Mouse (Mus musculus): ENCODE measurements around the gene 5530401A14Rik. TPM values are rescaled to one million over a fixed set of nuclear protein-coding genes. Genes with fewer than 3 reads are reported as not detected.

5530401A14Rik gene
- polyA plus RNA-seq (2012; rRNA removed) = 0.08 TPM in 1 of 2 replicates, not detected in the other

DNA sequence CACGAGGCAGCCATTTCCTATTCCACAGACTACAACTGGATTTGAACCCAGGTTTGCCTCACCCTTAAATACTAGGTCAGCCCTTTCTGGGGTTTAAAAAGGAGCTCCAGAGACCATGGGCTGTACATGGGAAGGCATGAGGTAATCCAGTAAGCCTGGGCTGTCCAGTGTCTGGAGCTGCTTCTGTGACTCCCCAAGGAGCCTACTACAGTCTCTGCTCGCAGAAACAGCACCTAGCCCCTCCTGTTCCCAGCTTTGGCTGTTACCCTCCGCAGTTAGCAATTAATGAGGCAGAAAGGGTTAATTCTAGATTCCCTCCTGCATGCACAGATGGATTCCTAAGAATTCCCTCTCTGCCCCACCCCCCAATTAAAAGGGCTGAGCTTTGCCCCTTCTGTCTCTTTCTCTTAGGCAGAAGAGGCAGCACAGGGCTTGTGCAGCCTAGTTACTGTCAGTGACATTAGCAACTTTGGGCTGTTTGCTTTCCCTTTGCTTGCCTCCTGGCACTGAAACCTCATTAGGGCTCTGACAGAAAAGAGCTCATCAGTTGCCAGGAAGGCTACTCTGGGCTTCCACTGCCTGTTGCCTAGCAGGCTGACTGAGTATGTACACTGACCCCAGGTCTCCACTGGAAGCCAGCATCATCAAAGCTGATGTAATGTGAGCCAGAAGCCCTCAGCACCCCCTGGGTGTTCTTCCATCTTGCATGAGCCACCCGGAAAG lies at the start of gene 5530401A14Rik:
TSS of gene 5530401A14Rik (plus strand) at position 424 of the 723 bp plus-strand sequence.
- no peak for DNase-seq (ENCODE audit: low read depth)

- DNase-seq (ENCODE audit: low read depth) = no peak
Measured at GRCm38 (mm10) chr11:81814816-81815215, 45.7 kb upstream of the 5530401A14Rik start.

DNA sequence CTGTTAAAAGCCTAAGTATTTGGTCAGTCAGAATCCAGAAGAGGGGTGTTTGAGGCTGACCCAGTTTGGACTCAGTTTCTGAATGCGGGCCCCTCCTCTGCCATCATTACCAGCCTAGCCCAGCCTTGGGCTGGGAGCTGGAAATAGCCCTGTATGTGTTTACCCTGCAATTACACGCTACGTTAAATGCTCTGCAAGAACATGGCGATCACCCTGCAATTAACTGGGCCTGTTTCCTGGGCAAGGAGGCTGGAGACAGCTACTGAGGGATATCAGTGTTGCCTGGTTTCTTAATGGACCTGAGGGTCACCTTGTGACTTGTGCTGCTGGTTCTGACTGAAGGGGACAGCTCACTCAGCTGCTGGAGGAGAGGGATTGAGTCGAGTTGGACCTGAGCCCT lies 43.9 kb upstream of the 5530401A14Rik start:
- DNase-seq (ENCODE audit: low read depth) = no peak

- no peak for DNase-seq (ENCODE audit: low read depth)
Measured at GRCm38 (mm10) chr11:81832381-81832780, 28.1 kb upstream of the 5530401A14Rik start.

DNA sequence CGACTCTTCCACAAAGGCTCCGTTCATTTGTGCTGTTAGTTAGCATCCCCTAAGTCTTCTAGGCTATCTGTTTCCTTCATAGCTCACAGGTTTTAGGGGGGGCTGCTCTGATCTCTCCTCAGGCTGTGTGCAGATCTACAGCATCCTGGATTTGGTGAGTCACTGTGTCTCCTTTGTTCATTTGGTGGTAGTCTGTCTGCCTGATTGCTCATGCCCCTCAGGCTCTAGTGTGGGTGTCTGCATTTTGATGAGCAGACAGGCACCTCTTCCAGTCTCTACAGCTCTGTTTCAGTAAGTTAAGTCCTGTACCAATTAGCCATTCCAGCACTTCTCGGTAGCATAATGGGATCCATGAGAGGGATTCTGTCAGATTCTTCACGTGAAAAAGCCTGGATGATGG lies 22.0 kb upstream of the 5530401A14Rik start:
- no peak for DNase-seq (ENCODE audit: low read depth)

- no peak for DNase-seq (ENCODE audit: low read depth)
Measured at GRCm38 (mm10) chr11:81841001-81841400, 19.5 kb upstream of the 5530401A14Rik start.

DNA sequence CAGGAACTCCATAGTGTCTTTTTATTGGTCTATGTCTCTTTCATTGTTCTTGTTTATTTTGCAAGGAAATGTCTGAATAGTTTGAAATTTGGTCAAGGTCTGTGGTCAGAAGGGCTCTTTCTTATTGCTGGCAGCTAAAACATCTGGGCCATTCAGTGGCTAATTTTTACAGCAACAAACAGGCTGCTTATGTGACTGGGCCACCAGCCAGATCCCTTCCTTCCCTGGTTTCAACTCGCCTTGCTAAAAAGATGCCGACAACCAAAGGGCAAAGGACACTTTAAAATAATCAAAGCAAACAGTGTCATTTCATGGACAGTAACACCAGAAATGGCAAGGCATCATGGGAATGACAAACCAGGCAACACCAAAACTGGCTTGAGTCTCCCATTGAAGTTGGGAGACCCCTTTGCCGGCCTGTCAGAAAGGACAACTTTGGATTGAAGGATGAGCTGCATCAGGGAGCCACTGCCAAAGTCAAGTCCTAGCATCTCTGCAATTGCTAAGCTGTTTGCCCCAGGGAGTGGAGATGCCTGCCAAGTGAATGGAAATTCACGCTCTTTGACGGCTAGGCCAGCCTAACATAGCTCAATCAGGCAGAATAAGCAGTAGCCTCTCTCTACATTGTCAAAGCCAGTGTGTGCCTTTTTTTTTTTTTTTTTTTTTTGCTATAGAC lies 15.3 kb upstream of the 5530401A14Rik start:
- peak; percentile 38 for DNase-seq (ENCODE audit: low read depth)

DNA sequence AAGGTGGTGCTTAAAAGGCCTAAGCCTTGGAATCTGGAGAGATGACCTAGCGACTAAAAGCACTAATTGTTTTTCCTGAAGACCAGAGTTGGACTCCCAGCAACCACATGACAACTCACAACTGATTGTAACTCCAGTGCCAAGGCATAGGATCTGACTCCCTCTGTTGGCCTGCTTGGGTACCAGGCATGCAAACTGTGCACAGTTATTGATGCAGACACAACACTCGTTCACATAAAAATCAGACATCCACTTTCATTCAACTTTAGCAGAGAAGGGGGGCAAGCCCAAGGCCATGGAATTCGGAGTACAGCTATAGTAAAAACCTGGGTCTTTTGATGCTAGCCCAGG lies 14.8 kb upstream of the 5530401A14Rik start:
- no peak for DNase-seq (ENCODE audit: low read depth)

DNA sequence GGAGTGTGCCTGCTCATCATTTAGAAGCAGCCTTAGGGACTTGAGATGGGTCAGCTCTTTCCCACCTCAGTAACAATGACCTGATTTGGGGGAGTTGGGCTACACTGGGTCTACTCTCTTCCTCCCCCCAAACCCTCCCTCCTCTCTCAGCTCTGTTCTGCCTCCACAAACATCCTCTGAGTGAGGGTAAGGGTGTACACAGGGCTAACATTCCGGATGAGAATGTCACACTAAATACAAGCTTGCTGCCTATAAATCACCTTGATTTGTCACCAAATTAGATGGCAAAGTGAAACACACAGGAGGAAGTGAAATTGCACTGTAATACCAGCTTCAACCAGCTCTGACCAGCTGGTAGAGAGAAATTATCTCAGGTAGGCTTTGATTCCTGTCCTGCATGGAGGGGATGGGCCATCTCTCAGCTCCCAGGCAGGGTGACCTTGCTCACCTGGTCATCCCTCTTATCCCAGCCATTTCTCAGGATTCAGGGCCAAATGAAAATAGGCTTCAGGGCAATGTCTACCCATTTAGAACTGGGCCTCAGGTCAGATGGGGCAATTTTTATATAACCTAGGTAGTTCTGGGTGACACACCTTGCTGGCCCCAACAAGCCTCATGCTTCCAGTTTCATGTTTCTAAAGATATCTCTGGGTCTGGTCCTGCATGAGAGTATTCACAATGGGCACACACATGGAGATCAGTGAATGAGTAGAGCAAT lies 12.5 kb upstream of the 5530401A14Rik start:
- DNase-seq (ENCODE audit: low read depth) = no peak

GRCm38 (mm10) chr11:81865661-81866382 lies 5.3 kb downstream of the 5530401A14Rik start:
- DNase-seq (ENCODE audit: low read depth) = no peak

- DNase-seq (ENCODE audit: low read depth) = no peak
Measured at GRCm38 (mm10) chr11:81871506-81872213, 11.2 kb downstream of the 5530401A14Rik start.

GRCm38 (mm10) chr11:81896511-81896910 lies 36.0 kb downstream of the 5530401A14Rik start:
- no peak for DNase-seq (ENCODE audit: low read depth)

- no peak for DNase-seq (ENCODE audit: low read depth)
Measured at GRCm38 (mm10) chr11:81897547-81898354, 37.3 kb downstream of the 5530401A14Rik start.

DNA sequence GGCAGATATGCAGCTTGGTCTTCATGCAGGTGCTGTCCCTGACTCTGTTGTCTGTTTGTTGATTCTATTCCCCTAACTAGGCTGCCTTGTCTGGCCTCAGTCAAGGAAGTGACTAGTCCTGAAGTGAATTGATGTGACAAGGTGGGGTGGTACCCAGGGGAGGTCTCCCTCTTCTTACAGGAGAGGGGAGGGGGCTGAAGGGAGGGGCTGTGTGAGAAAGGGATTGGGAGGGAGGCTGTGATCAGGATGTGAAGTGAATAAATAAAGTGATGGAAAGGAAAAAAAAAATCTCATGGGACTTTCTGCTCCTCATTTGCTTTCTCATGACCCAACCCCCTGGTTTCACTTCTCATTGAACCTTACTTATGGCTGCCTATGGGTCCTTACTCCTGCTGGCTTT lies 41.8 kb downstream of the 5530401A14Rik start:
- DNase-seq (ENCODE audit: low read depth) = no peak

DNA sequence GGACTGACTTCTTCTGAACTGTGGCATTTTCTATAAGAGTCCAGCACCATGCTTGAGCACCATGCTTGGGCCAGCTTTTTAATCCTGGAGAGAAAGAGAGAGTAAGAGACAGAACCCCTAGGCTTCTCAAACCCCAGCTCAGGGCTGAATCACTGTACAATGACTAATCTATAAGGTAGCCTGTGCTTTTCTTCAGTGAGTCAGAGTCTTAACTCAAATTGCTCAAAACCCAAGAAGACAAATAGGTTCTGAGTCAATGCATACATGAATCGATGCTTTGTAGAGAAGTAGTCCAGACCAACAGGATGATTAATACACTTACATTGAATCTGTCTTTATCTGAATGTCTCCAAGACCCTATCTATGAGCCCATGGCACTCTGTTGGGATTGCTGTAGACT lies 48.3 kb downstream of the 5530401A14Rik start:
- DNase-seq (ENCODE audit: low read depth) = no peak

- no peak for DNase-seq (ENCODE audit: low read depth)
Measured at GRCm38 (mm10) chr11:81909397-81909894, 49.0 kb downstream of the 5530401A14Rik start.

GRCm38 (mm10) chr11:81913071-81913470 lies 52.6 kb downstream of the 5530401A14Rik start:
- DNase-seq (ENCODE audit: low read depth) = no peak

DNA sequence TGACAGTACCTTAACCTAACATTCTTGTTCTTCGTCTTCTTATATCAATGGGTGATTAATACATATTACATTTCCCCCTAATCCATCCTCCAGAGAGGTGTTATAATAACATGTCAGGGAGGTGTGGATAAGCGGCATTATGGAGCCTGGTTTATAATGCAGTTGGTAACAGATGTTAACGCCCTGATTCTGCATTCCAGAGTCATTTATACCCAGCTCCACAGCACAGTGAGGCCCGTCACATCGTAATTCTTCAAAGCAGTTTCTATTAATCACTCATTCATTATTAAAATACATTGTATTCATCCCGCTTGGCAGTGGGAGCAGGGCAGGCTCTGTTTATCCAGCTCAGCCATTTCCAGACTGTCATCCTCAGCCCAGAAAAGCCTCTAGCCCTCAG lies 55.0 kb downstream of the 5530401A14Rik start:
- no peak for DNase-seq (ENCODE audit: low read depth)

DNA sequence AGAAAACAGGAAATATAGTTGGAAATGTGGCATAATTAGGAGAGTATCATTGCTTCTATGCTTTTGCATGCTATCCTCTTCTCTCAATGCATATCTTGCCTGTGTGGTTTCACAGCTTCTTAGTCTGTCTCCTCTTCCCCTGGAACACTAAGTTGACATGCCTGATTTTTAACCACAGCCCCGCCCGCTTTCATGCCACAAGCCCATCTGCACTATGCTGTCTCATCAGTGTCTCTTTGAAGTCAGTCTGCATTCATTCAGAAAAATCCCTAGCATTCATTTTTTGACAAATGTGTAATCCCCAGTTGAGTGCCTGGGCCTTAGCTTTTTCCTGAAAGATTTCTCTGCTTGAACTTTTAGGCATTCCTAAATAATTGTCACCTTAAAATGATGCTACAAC lies 62.6 kb downstream of the 5530401A14Rik start:
- no peak for DNase-seq (ENCODE audit: low read depth)

DNA sequence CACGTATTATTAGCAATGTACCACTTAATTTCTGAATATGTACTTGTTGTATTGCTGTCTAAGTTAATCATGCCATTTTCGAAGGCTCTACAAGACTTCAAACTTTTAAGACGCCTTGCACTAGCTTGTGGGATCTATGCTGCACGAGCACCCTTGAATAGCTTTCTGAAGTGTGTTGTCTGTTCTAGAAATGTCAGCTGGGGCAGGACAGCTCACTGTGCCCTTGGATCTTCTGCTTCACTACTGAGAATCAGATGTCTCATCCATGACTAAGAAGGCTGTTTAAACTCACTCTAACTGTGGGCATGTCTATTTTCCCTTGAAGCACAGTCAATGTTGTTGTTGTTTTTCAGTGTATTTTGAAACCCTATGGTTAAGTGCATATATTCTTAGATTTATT lies 63.2 kb downstream of the 5530401A14Rik start:
- no peak for DNase-seq (ENCODE audit: low read depth)
